Mouse (Mus musculus): ENCODE results near the gene Atp10a. TPM values are rescaled to one million over a fixed set of nuclear protein-coding genes. Genes with fewer than 3 reads are reported as not detected.

The Atp10a gene
- polyA plus RNA-seq, 2 experiments, result 3.0 to 6.6 TPM

DNA sequence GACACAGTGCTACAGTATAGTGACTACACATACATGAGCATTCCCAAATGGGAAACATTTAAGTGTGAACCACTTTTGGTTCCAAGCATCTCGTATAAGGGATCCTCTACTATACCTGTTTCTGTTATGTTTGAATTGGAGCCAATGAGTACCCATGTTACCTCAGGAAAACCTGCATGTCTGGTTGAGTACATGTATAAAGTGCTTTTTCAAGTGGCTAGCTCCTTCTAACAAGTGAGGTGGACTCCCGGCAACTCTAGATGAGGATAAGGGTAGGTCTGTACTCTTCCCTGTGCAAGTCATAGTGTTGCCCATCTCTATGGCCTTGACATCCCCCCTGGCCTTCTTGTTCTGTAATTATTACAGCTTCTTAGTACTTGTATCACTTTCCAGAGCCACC lies 31.0 kb downstream of the Atp10a start:
- no peak for TF ChIP-seq POLR2A (IDR thresholded peaks at IDR 0.05; ENCODE audit: borderline replicate concordance, extremely low read depth, insufficient read depth, insufficient read length)
- no peak for ATAC-seq (ENCODE audit: low FRiP score, low read depth)

DNA sequence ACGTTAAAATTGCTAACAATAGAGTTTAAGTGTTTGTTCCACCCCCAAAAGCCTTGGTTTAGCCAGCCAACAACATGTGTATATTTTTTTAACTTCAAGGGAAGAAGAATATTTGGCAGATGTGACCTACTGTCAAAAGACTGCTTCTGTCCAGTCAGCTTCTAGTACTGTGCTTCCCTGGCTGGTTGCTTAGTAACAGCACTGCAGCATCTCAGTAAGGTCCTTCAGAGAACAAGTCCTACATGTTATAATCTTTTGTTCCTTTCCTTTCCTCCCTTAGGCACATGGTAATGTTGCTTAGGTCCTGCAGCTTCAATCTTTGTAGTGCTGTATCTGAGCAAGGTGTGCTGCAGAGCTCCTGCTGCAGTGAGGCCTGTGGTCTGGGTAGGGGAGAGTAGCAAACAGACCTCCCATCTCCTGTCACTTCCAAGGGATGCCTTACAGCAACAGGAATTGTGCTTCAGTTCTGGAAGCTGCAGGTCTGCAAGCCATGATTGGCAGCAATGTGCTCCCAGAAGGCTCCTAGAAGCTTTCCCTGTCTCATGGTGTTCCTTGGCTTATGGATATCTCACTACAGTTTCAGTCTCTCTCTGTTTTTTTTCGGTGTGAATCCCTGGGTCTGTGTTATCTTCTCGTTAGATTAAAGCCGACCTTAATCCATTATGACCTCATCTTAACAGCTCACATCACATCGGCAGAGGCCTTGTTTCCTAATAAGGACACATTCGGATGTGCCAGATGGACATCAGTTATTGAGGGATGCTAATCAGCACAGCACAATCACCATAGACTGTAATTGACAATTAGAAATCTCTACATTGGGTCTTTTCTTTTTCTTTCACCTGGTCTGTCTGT lies 34.3 kb downstream of the Atp10a start:
- no peak for DNase-seq (ENCODE audit: low spot score)
- Histone ChIP-seq H3K27me3 (ENCODE audit: control insufficient read depth, insufficient read depth, low read length) (no peaks in the 10 kb centered on the region), H3K4me3 (replicated peaks; ENCODE audit: low read length) (no peak overlapping the region), H3K9me3 (ENCODE audit: control insufficient read depth, low read length) (no peaks in the 10 kb centered on the region), H3K4me2 (replicated peaks; ENCODE audit: low read depth, low read length, severe bottlenecking) (no peak overlapping the region), H3K27ac (replicated peaks; ENCODE audit: low read depth, low read length) (no peak overlapping the region), H3K36me3 (ENCODE audit: control insufficient read depth, insufficient read depth, low read length) (no peaks in the 10 kb centered on the region), H3K4me1 (ENCODE audit: control insufficient read depth, insufficient read depth, low read length) (peaks cover 19% of the 10 kb centered on the region), H3K9ac (ENCODE audit: low read depth, low read length, severe bottlenecking) (no peak overlapping the region)
- no peak for ATAC-seq (ENCODE audit: low FRiP score, low read depth)
- 79% methylated on average over 6 of the region's 6 CpGs for WGBS
- TF ChIP-seq POLR2A (IDR thresholded peaks at IDR 0.05; ENCODE audit: borderline replicate concordance, extremely low read depth, insufficient read depth, insufficient read length), result no peak

More for the DNA sequence above, 31.0 kb downstream of the Atp10a start:
- H3K4me2 ChIP-seq (replicated peaks; ENCODE audit: low read depth, low read length, severe bottlenecking), result no peak overlapping the region
- no peaks in the 10 kb centered on the region for H3K36me3 ChIP-seq (ENCODE audit: control insufficient read depth, insufficient read depth, low read length)
- H3K27ac ChIP-seq (replicated peaks; ENCODE audit: low read depth, low read length), result no peak overlapping the region
- H3K9me3 ChIP-seq (ENCODE audit: control insufficient read depth, low read length), result no peaks in the 10 kb centered on the region
- H3K4me1 ChIP-seq (ENCODE audit: control insufficient read depth, insufficient read depth, low read length), result no peaks in the 10 kb centered on the region
- no peak for DNase-seq (ENCODE audit: low spot score)
- no peak overlapping the region for H3K9ac ChIP-seq (ENCODE audit: low read depth, low read length, severe bottlenecking)
- WGBS, result 80% methylated on average over 2 of the region's 2 CpGs
- H3K27me3 ChIP-seq (ENCODE audit: control insufficient read depth, insufficient read depth, low read length), result no peaks in the 10 kb centered on the region
- H3K4me3 ChIP-seq (replicated peaks; ENCODE audit: low read length), result no peak overlapping the region

DNA sequence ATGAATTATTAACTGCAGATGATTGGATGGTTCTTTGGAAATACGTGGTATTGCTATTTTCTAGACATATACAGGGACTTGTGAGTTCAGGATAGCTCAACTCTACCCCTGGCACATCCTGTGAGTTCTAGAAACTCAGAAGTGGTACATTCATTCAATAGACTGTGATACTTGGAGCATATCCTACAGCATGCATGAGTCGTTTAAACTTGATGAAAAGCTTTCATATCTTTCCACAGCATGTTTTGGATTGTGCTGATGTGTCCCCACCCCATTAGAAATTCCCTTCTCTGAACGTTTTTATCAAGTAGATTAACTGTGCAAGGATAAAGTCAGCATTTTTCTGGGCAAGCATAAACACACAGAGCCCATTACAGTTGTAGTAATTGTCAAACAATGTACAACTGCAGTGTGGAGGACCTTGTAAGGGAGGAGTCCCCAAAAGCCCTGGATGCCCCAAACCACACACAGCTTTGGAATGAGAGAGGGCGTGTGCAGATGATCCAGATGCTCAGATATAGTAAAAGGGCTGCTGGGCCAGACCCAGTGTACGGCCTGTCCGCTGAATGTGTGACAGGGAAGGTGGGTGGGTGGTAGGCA lies 35.1 kb downstream of the Atp10a start:
- H3K4me1 ChIP-seq (ENCODE audit: control insufficient read depth, insufficient read depth, low read length), result peaks cover 19% of the 10 kb centered on the region
- H3K4me2 ChIP-seq (replicated peaks; ENCODE audit: low read depth, low read length, severe bottlenecking), result no peak overlapping the region
- H3K4me3 ChIP-seq (replicated peaks; ENCODE audit: low read length), result no peak overlapping the region
- 76% methylated on average over 6 of the region's 6 CpGs for WGBS
- DNase-seq (ENCODE audit: low spot score) (no peak), ATAC-seq (ENCODE audit: low FRiP score, low read depth) (no peak)
- no peak overlapping the region for H3K27ac ChIP-seq (replicated peaks; ENCODE audit: low read depth, low read length)
- H3K27me3 ChIP-seq (ENCODE audit: control insufficient read depth, insufficient read depth, low read length), result no peaks in the 10 kb centered on the region
- H3K9me3 ChIP-seq (ENCODE audit: control insufficient read depth, low read length), result no peaks in the 10 kb centered on the region
- no peak for TF ChIP-seq POLR2A (IDR thresholded peaks at IDR 0.05; ENCODE audit: borderline replicate concordance, extremely low read depth, insufficient read depth, insufficient read length)
- H3K36me3 ChIP-seq (ENCODE audit: control insufficient read depth, insufficient read depth, low read length), result no peaks in the 10 kb centered on the region
- H3K9ac ChIP-seq (ENCODE audit: low read depth, low read length, severe bottlenecking), result no peak overlapping the region

DNA sequence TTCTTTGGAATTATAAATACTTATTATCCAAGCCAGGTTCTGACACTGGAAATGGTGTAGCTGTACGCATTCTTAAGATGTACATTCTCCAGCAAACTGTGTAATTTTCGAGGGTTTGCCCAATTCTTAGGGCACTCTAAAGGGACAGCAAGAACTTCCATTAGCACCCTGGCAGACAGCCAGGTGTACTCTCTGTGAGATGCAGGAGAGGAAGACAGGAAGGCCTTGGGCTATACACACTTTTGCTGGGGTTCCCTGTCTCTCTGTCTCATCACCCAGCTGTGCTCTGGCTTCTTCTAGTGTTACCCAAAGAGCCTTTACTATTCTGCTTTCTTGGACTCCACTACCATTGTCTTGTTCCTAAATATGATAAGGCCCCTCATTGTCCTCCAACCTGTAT lies 36.7 kb downstream of the Atp10a start:
- no peak for TF ChIP-seq POLR2A (IDR thresholded peaks at IDR 0.05; ENCODE audit: borderline replicate concordance, extremely low read depth, insufficient read depth, insufficient read length)
- peaks cover 19% of the 10 kb centered on the region for H3K4me1 ChIP-seq (ENCODE audit: control insufficient read depth, insufficient read depth, low read length)
- no peak overlapping the region for H3K4me3 ChIP-seq (replicated peaks; ENCODE audit: low read length)
- H3K36me3 ChIP-seq (ENCODE audit: control insufficient read depth, insufficient read depth, low read length), result no peaks in the 10 kb centered on the region
- no peak for ATAC-seq (ENCODE audit: low FRiP score, low read depth)
- no peaks in the 10 kb centered on the region for H3K9me3 ChIP-seq (ENCODE audit: control insufficient read depth, low read length)
- no peak overlapping the region for H3K4me2 ChIP-seq (replicated peaks; ENCODE audit: low read depth, low read length, severe bottlenecking)
- no peak overlapping the region for H3K9ac ChIP-seq (ENCODE audit: low read depth, low read length, severe bottlenecking)
- no peaks in the 10 kb centered on the region for H3K27me3 ChIP-seq (ENCODE audit: control insufficient read depth, insufficient read depth, low read length)
- H3K27ac ChIP-seq (replicated peaks; ENCODE audit: low read depth, low read length), result no peak overlapping the region
- WGBS, result 64% methylated on average over 2 of the region's 2 CpGs
- DNase-seq (ENCODE audit: low spot score), result no peak

DNA sequence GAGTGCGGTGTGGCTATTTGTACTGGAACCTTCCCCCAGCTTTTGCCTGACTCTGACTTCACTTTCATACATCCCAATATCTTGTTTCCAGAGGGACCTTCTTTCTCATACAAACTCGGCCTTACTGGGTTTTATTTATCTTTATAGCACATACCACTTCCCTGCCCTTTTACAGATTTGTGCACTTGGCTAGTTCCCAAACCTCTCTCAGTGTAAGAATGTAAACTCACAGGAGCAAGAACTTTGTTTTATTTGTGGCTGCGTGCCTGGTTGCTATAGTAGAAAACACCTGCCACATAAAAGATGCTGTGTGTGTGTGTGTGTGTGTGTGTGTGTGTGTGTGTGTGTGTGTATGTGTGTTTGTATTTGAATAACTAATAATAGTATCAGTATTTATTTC lies 37.4 kb downstream of the Atp10a start:
- no peak overlapping the region for H3K9ac ChIP-seq (ENCODE audit: low read depth, low read length, severe bottlenecking)
- peak; percentile 68 for DNase-seq (ENCODE audit: low spot score)
- peaks cover 19% of the 10 kb centered on the region for H3K4me1 ChIP-seq (ENCODE audit: control insufficient read depth, insufficient read depth, low read length)
- no peaks in the 10 kb centered on the region for H3K27me3 ChIP-seq (ENCODE audit: control insufficient read depth, insufficient read depth, low read length)
- no peak overlapping the region for H3K4me2 ChIP-seq (replicated peaks; ENCODE audit: low read depth, low read length, severe bottlenecking)
- 39% methylated on average over 3 of the region's 3 CpGs for WGBS
- H3K9me3 ChIP-seq (ENCODE audit: control insufficient read depth, low read length), result no peaks in the 10 kb centered on the region
- H3K36me3 ChIP-seq (ENCODE audit: control insufficient read depth, insufficient read depth, low read length), result no peaks in the 10 kb centered on the region
- ATAC-seq (ENCODE audit: low FRiP score, low read depth), result peak; percentile 83
- H3K27ac ChIP-seq (replicated peaks; ENCODE audit: low read depth, low read length), result no peak overlapping the region
- TF ChIP-seq POLR2A (IDR thresholded peaks at IDR 0.05; ENCODE audit: borderline replicate concordance, extremely low read depth, insufficient read depth, insufficient read length), result no peak
- H3K4me3 ChIP-seq (replicated peaks; ENCODE audit: low read length), result no peak overlapping the region

Measured in limb, embryonic 14.5 days (tissue).